Mouse (Mus musculus) large intestine, adult 2 months (tissue): ENCODE data around the gene Adipoq. TPM values are rescaled to one million over a fixed set of nuclear protein-coding genes. Genes with fewer than 3 reads are reported as not detected.
"Not testable (repeated sequence)": the region's sequence is repeated elsewhere in the genome, so short reads cannot be mapped to it uniquely, and the experiment has no call there.

ENCODE experiments used
- DNase-seq: peaks from one replicate; pipeline ENCODE4 v3.0.0-alpha.2; 2012; ENCODE audit warnings: low read depth, low spot score
- WGBS: fragments of 180-500 bp; shearing (Covaris S2); methylation state at CpG from one replicate; pipeline ENCODE4 v1.1.7; 2018; 5-methylcytosine and 5-hydroxymethylcytosine counted together
- polyA plus RNA-seq: library from polyadenylated mRNA; depleted of rRNA; stranded (reverse); fragments of >200 nt; gene quantifications from 2 replicates; pipeline ENCODE4 v1.2.3, GENCODE M21; 2012; rRNA removed

Adipoq gene
- polyA plus RNA-seq: 26.4 and 29.8 TPM in 2 replicates

GRCm38 (mm10) chr16:23146280-23146679 lies at the start of gene Adipoq:
TSS of gene Adipoq (plus strand) at chr16:23146536.
- 94% methylated on average over 3 of the region's 3 CpGs for WGBS
- DNase-seq: no peak

- not testable (repeated sequence) for DNase-seq
- WGBS: 90% methylated on average over 1 of the region's 1 CpGs
Observed at GRCm38 (mm10) chr16:23096886-23097285, 49.5 kb upstream of the Adipoq start.

- 87% methylated on average over 8 of the region's 8 CpGs for WGBS
- DNase-seq: not testable (repeated sequence)
Observed at GRCm38 (mm10) chr16:23097290-23098104, 48.8 kb upstream of the Adipoq start.

- DNase-seq: not testable (repeated sequence)
- WGBS: 97% methylated on average over 1 of the region's 1 CpGs
Observed at GRCm38 (mm10) chr16:23098105-23098452, 48.3 kb upstream of the Adipoq start.

GRCm38 (mm10) chr16:23099632-23100031 lies 46.7 kb upstream of the Adipoq start:
- WGBS: 59% methylated on average over 12 of the region's 12 CpGs
- no peak for DNase-seq

- 26% methylated on average over 9 of the region's 9 CpGs for WGBS
- no peak for DNase-seq
Observed at GRCm38 (mm10) chr16:23100099-23100575, 46.2 kb upstream of the Adipoq start.

GRCm38 (mm10) chr16:23100613-23101012 lies 45.7 kb upstream of the Adipoq start:
- WGBS: 61% methylated on average over 10 of the region's 10 CpGs
- DNase-seq: no peak

- no peak for DNase-seq
- 8% methylated on average over 15 of the region's 15 CpGs for WGBS
Observed at GRCm38 (mm10) chr16:23102340-23103037, 43.8 kb upstream of the Adipoq start.

- DNase-seq: no peak
- WGBS: 27% methylated on average over 17 of the region's 17 CpGs
Observed at GRCm38 (mm10) chr16:23103038-23103745, 43.1 kb upstream of the Adipoq start.

- DNase-seq: no peak
- 49% methylated on average over 2 of the region's 2 CpGs for WGBS
Observed at GRCm38 (mm10) chr16:23103841-23104240, 42.5 kb upstream of the Adipoq start.

GRCm38 (mm10) chr16:23106121-23106520 lies 40.2 kb upstream of the Adipoq start:
- DNase-seq: no peak

GRCm38 (mm10) chr16:23107231-23107942 lies 38.9 kb upstream of the Adipoq start, which contains the start of gene Eif4a2:
TSS of gene Eif4a2 (plus strand) at chr16:23107444.
- WGBS: under 1% methylated on average over 71 of the region's 71 CpGs

More at GRCm38 (mm10) chr16:23106121-23106520, 40.2 kb upstream of the Adipoq start:
- 43% methylated on average over 7 of the region's 7 CpGs for WGBS

GRCm38 (mm10) chr16:23107946-23108759 lies 38.2 kb upstream of the Adipoq start:
- WGBS: under 1% methylated on average over 52 of the region's 52 CpGs

More at GRCm38 (mm10) chr16:23107231-23107942, 38.9 kb upstream of the Adipoq start, which contains the start of gene Eif4a2:
- DNase-seq: peak; percentile 85

GRCm38 (mm10) chr16:23108943-23109342 lies 37.4 kb upstream of the Adipoq start:
- DNase-seq: no peak
- under 1% methylated on average over 5 of the region's 5 CpGs for WGBS

More at GRCm38 (mm10) chr16:23107946-23108759, 38.2 kb upstream of the Adipoq start:
- no peak for DNase-seq

GRCm38 (mm10) chr16:23109350-23110280 lies 36.7 kb upstream of the Adipoq start:
- DNase-seq: no peak
- WGBS: 12% methylated on average over 5 of the region's 5 CpGs

GRCm38 (mm10) chr16:23112348-23112747 lies 34.0 kb upstream of the Adipoq start:
- no peak for DNase-seq
- WGBS: 51% methylated on average over 12 of the region's 12 CpGs

- no peak for DNase-seq
- 32% methylated on average over 9 of the region's 9 CpGs for WGBS
Observed at GRCm38 (mm10) chr16:23112861-23113435, 33.4 kb upstream of the Adipoq start.
